Mouse (Mus musculus): ENCODE measurements around the gene Kcnh6.
A peak's percentile ranks its signal among the peaks of the same experiment; 100 is the strongest.

The Kcnh6 gene

GRCm38 (mm10) chr11:106007821-106008220 is at the start of gene Kcnh6:
TSS of gene Kcnh6 (plus strand) at chr11:106008124.
- peak; percentile 67 for DNase-seq (ENCODE audit: low read depth, low spot score)

GRCm38 (mm10) chr11:105958566-105958965 is 49.4 kb upstream of the Kcnh6 start:
- no peak for DNase-seq (ENCODE audit: low read depth, low spot score)

- no peak for DNase-seq (ENCODE audit: low read depth, low spot score)
These were observed 48.6 kb upstream of the Kcnh6 start for GRCm38 (mm10) chr11:105959355-105959754.

GRCm38 (mm10) chr11:105964691-105965090 is 43.2 kb upstream of the Kcnh6 start:
- peak; percentile 74 for DNase-seq (ENCODE audit: low read depth, low spot score)

GRCm38 (mm10) chr11:105966288-105966687 is 41.6 kb upstream of the Kcnh6 start:
- no peak for DNase-seq (ENCODE audit: low read depth, low spot score)

GRCm38 (mm10) chr11:105967741-105968574 is 40.0 kb upstream of the Kcnh6 start, which contains the start of gene Ace:
TSS of gene Ace (plus strand) at chr11:105967945.
- DNase-seq (ENCODE audit: low read depth, low spot score), result no peak

GRCm38 (mm10) chr11:105968948-105969347 is 39.0 kb upstream of the Kcnh6 start:
- no peak for DNase-seq (ENCODE audit: low read depth, low spot score)

GRCm38 (mm10) chr11:105969516-105969915 is 38.4 kb upstream of the Kcnh6 start:
- DNase-seq (ENCODE audit: low read depth, low spot score), result no peak

GRCm38 (mm10) chr11:105974593-105974992 is 33.3 kb upstream of the Kcnh6 start:
- DNase-seq (ENCODE audit: low read depth, low spot score), result no peak

- DNase-seq (ENCODE audit: low read depth, low spot score), result no peak
These were observed 32.9 kb upstream of the Kcnh6 start for GRCm38 (mm10) chr11:105975050-105975449.

GRCm38 (mm10) chr11:105975636-105976035 is 32.3 kb upstream of the Kcnh6 start:
- no peak for DNase-seq (ENCODE audit: low read depth, low spot score)

- no peak for DNase-seq (ENCODE audit: low read depth, low spot score)
These were observed 29.7 kb upstream of the Kcnh6 start for GRCm38 (mm10) chr11:105978232-105978631.

GRCm38 (mm10) chr11:105978634-105979033 is 29.3 kb upstream of the Kcnh6 start:
- no peak for DNase-seq (ENCODE audit: low read depth, low spot score)

- no peak for DNase-seq (ENCODE audit: low read depth, low spot score)
These were observed 23.5 kb upstream of the Kcnh6 start for GRCm38 (mm10) chr11:105984452-105984851.

- DNase-seq (ENCODE audit: low read depth, low spot score), result no peak
These were observed 20.5 kb upstream of the Kcnh6 start for GRCm38 (mm10) chr11:105987446-105987845.

- no peak for DNase-seq (ENCODE audit: low read depth, low spot score)
These were observed 18.5 kb upstream of the Kcnh6 start for GRCm38 (mm10) chr11:105989446-105989845.

- DNase-seq (ENCODE audit: low read depth, low spot score), result no peak
These were observed 17.7 kb upstream of the Kcnh6 start for GRCm38 (mm10) chr11:105990231-105990630.

- no peak for DNase-seq (ENCODE audit: low read depth, low spot score)
These were observed 13.5 kb upstream of the Kcnh6 start, which contains the start of gene Ace3 for GRCm38 (mm10) chr11:105994375-105994774. TSS of gene Ace3 (plus strand) at chr11:105994675.

GRCm38 (mm10) chr11:106000062-106000461 is 7.9 kb upstream of the Kcnh6 start:
- no peak for DNase-seq (ENCODE audit: low read depth, low spot score)

- peak; percentile 60 for DNase-seq (ENCODE audit: low read depth, low spot score)
These were observed 6.2 kb upstream of the Kcnh6 start for GRCm38 (mm10) chr11:106001718-106002117.

GRCm38 (mm10) chr11:106004576-106004975 is 3.3 kb upstream of the Kcnh6 start:
- no peak for DNase-seq (ENCODE audit: low read depth, low spot score)

- DNase-seq (ENCODE audit: low read depth, low spot score), result no peak
These were observed 2.0 kb upstream of the Kcnh6 start for GRCm38 (mm10) chr11:106005970-106006369.

- DNase-seq (ENCODE audit: low read depth, low spot score), result no peak
These were observed 4.8 kb downstream of the Kcnh6 start for GRCm38 (mm10) chr11:106012711-106013110.

Measured in ES-CJ7 (cell line).